Mouse (Mus musculus): ENCODE measurements around the gene Plekhg6.

The Plekhg6 gene

DNA sequence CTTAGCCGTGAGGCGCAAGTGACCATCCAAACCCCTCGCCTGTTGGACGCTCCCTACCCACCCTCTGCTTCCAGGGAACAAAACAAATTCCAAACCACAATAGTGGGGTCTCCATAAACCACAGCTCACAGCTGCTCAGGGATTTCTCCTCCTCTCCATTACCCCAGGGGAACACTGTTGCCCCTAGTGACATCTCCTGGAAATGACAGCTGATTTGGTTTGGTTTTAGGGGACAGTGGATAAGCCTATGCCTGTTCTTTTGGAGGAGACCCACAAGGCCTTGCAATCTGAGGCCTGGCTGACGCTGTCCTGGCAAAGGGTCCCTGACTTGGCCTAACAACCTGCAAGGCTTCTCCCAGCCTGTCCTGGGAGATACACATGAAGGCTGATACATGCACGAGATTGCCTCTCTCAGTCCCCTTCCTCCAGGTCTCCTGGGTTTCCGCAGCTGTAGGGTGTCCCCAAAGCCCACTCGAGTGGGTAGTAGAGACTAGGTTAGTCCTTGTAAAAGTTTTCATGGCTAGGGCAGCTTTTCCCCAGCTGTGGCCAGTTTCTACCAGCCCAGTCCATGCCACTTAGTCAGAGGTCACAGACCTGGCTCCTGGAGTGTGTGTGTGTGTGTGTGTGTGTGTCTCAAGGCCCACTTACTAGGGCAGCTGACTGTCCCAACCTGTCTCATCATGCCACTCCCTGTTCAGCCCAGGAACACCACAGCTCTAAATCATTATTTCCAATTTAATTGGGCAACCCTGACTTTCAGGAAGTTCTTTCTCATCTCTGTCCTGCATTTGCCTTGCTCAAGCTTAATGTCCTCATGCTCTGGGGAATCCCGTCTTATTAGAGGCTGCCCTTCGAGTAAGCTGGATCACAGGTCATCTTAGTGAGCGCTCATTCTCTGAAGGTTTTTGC lies 4.7 kb upstream of the Plekhg6 start:
- no peak for DNase-seq (ENCODE audit: low read depth, low spot score)

DNA sequence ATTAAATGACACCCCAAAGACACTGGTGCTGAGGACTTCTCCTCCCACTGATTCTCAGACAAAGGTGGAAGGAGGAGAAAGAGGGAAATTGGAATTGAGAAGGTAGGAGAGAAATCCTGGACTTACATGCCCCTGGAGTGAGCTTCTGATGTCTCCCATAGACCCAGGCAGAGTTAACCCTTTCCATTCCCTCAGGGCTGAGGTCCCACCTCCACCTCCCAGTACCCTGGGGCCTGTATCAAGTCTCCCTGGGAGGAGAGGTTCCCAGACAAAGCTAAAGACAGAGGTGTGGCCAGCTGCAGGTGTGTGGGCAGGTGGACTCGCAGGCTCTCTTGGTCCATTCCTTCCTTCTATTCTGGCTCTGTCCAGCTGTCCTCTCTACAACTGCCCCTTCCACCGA lies 1.4 kb upstream of the Plekhg6 start:
- no peak for DNase-seq (ENCODE audit: low read depth, low spot score)

DNA sequence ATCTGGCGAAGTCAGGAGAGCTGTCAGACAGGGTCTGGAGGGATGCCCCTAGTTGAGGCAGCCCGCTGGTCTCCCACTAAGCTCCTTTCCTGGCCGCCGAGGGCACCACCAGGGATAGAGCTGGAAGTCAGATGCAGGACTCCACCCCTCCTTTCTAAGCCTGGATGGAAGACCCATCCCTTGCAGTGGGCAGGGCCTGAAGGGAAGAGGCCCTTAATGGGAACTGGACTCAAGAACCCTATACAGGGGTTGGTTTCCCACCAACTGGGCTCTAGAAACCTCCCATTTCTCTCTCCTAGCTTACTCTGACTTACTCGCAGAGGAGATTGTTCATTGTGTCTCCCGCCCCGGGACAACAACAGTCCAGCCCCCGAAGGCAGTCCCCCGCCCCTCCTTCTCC lies 812 bp downstream of the Plekhg6 start:
- no peak for DNase-seq (ENCODE audit: low read depth, low spot score)

DNA sequence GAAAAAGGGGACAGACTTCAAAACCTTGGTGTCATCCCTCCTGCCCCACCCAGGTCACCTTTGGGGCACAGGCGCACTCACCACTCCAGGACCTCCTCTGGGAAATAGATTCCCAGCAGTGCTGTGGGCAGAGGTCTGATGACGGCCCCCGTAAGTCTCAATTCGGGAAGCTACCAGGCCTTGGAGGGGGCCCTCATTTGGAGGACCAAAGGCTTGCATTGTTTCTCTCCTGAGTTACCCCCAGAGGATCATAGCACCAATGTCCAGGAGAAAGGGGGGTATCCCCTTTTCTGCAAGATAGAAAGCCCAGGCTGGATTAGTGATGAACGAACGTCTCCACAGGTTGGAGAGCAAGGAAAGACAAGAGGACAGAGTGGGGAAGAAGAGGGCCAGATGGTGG lies 2.0 kb downstream of the Plekhg6 start:
- DNase-seq (ENCODE audit: low read depth, low spot score), result no peak

DNA sequence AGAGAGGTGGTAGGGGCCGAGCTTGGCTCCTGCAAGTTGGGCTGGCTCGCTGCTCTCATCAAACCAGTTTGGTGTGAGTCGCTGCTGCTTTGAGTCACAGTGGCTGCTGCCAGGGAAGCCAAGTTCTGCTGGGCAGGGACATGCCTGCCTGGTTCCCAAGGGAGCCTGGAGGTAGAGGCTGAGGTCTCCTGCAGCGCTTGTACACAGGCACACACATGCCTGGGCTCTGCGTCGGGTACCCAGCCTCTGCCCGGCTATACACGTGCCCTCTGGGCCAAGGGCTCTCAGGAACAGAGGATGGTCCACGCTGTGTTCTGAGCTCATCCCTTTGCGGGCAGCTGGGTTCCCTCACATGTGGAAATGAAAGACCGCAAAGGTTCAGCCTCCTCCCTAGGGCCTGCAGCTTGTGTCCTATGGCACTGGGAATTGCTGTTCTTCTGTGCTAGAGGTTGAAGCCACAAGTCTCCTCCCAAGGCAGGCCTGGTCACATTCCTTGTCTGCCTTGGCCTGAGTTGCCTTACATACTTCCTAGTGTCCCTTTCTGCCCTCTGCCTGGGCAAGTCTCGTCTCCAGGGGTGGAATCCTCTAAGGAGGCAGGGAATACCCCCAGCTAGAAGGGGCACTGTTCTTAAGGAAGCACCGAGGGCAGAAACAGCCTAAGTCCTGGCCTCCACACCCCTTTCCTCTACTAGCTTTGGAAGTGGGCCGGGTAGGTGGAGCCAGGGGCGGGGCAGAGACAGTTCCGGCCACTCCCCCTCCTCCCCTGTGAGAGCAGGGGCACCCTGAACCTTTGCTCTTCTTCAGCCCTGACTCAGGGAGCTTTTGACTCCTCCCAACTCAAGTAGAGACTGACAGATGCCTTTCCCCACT lies 2.8 kb downstream of the Plekhg6 start:
- DNase-seq (ENCODE audit: low read depth, low spot score), result peak; percentile 89

DNA sequence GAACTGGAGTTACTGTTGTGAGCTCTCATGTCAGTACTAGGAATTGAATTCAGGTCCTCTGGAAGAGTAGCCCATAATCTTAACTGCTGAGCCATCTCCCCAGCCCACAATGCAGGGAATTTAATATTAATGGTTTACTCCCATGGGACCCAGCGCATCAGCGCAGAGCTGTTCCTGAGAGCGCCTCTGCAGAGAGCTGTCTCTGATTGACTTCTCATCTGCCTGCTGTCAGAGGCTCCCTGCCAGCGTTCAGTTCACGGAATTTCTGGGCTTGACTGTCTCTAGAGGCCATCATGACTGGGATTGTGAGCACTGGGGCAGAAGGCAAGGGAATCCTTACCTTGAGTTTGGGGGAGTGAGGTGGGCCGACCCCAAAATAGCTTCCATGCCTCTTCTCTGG lies 3.6 kb downstream of the Plekhg6 start:
- DNase-seq (ENCODE audit: low read depth, low spot score), result no peak

DNA sequence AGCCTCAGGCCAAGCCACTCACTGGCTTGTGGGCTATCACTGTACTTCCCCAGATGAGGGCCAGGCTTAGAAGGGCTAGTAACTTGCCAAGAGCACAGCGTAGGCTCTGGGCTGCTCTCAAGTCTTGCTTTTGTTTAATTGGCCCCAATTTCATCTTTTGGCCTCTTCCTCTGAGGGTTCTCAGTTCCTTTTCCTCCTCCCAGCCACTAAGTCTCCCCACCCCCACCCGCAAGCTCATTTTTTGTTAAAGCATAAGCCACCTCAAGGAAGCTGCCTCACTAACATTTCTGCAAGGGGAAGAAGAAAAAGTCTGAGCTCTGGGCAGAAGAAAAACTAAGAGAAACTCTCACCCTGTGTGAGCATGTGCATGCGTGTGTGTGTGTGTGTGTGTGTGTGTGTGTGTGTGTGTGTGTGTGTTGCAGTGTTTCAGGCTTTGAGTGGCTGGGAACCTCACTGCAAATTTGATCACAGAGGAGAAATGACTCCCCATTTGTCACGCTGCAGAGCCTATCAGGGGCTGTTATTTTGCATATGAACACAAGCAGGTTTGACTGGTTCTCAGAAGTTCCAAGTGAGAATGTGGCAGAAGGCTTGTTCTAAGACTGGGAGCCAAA lies 12.7 kb downstream of the Plekhg6 start:
- DNase-seq (ENCODE audit: low read depth, low spot score), result no peak

DNA sequence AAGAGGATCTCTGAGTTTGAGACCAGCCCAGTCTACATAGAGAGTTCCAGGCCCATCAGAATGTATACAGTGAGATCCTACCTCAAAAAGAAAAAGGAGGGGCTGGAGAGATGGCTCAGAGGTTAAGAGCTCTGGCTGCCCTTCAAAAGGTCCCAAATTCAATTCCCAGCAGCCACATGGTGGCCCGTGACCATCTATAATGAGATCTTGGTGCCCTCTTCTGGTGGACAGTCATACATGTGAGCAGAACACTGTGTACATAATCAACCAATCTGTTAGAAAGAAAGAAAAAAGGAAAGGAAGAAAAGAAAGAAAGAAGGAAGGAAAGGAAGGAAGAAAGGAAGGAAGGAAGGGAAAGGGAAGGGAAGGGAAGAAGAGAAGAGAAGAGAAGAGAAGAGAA lies 14.5 kb downstream of the Plekhg6 start:
- DNase-seq (ENCODE audit: low read depth, low spot score), result no peak

DNA sequence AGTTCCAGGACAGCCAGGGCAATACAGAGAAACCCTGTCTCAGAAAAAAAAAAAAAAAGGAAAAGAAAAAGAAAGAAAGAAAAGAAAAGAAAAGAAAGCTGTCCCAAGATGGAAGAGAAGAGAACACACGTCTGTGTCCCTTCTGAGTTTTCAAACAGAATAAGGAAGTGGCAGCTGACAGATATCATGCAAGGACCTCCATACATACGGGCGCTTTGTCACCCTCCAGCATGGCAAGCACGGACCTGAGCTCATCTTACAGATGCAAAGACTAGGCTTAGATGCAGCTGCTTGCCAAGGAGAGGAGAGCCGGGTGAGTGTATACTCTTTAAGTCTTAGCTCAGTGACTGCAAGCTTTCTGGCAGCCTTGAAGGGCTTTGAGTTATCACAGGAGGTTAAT lies 15.1 kb downstream of the Plekhg6 start:
- DNase-seq (ENCODE audit: low read depth, low spot score), result no peak

DNA sequence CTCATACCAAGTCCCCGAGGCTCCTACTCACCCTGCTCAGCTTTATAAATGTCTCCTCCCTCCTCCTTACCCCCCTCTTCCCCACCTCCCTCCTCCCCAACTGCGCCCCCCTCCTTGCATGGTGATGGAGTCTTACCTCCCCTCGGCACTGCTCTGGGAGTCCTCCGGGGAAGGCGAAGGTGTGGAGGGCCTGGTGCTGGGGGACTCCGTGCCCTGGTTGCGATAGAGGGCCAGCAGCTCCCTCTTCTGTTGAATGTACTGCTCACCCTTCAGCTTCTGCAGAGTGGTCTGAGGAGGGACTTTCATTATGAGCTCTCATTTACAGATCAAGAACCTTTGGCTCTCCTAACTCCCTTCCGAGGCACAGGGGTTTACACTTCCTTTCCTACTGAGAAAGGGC lies 16.1 kb downstream of the Plekhg6 start:
- DNase-seq (ENCODE audit: low read depth, low spot score), result no peak

DNA sequence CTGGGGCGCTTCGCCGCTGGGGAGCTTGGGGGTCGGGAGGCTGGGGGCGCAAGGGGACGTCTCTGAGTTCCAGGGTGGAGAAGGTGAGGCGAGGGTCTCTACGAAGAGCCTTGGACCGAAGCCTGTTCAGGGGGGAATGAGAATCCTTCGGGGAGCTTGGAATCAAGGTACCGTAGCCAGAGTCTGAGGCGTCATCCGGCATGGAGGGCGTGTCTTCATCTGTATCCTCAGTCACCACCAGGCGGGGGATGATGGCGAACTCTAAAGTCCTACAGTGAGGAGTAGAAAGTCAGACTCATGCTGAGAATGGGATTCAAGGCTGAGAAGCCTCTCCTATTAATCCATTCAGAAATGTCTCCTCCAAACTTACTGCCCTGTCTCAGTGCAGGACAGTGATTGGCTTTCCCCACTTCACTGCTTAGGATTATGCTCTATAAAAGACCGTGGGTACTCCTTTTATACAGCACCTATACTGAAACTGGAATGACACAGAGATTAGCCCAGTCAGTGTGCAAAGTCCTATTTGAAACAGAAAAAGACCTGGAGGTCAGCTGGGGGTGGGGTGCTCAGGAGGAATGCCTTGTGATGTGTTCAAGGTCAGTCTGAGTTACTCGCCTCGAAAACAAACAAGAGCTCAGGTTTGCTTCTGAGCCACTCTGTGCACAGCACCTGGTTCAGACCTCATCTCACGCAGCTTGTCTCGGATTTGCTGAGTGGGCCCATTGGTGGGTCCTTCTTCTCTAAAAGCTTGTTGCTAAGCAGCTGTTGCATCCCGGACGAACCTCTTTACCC lies 16.9 kb downstream of the Plekhg6 start:
- DNase-seq (ENCODE audit: low read depth, low spot score), result no peak

DNA sequence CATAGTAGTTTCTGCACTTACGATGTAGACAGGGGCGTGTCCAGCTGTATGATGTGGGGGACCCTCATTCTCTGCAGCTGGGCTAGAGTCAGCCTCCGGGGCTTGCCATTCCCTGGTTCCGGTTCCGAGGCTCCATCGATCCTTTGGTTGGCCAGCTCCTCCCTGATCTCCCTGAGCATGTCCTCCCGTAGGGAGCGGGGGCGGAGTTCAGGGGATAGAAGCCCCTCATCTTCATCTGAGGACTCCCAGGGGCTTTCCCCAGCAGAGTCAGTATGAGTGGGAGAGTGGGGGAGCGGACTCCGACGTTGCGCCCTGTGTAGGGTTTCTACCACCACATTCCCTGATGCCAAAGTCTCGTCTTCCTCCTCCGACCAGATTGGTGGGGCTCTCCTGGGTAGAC lies 17.6 kb downstream of the Plekhg6 start:
- no peak for DNase-seq (ENCODE audit: low read depth, low spot score)

DNA sequence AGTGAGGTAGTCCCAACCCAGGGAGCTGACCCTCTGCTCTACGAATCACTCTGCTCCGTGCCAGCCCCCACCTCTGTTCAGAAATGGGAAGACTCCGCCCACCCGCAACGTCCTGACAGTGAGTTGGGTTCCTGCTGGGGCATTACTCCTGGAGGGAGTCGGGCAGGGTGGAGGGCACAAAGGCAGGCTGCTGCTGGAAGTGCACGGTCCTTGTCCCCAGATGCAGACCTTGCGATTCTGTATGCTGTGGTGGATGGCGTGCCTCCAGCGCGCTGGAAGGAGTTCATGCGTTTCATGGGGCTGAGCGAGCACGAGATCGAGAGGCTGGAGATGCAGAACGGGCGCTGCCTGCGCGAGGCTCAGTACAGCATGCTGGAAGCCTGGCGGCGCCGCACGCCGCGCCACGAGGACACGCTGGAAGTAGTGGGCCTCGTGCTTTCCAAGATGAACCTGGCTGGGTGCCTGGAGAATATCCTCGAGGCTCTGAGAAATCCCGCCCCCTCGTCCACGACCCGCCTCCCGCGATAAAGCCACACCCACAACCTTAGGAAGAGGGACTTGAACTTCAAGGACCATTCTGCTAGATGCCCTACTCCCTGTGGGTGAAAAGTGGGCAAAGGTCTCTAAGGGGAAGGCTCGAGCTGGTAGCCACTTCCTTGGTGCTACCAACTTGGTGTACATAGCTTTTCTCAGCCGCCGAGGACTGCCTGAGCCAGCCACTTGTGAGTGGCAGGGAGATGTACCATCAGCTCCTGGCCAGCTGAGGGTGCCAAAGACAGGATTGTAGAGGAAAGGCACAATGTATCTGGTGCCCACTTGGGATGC lies 18.9 kb downstream of the Plekhg6 start:
- DNase-seq (ENCODE audit: low read depth, low spot score), result no peak

DNA sequence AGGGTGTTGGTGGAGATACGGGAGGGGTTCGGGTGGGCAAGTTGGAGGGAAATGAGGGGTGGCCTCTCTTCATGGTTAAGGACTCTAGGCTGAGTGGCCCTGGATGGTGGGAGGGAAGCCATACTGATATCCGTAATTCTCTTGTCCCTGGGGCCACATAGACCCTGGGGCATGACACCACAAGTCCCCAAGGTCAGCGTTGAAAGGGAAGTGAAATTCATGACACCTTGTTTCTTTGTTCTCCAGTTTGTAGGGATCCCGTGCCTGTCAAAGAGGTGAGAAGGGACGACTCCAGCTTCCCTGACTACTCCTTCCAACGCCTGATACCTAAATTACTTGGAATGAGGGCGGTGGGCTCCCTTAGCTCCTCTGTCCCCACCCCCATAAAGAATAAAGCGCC lies 19.7 kb downstream of the Plekhg6 start:
- no peak for DNase-seq (ENCODE audit: low read depth, low spot score)

DNA sequence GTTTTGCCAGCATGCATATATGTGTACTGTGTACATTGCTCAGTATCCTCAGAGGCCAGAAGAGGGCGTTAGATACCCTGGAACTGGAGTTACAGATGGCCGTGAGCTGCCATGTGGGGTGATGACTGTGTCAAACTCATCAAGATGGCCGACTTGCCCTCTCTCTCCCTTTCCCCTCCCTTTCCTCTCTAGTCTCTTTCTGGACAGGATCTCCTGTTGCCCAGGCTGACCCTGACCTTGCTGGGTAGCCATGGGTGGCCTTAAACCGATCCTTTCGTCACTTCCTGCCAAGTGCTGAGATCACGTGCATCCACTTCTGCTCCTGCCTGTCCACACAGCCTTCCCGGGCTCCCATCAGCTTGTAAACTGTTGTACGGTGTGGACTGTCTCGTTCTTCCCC lies 20.6 kb downstream of the Plekhg6 start:
- DNase-seq (ENCODE audit: low read depth, low spot score), result no peak

DNA sequence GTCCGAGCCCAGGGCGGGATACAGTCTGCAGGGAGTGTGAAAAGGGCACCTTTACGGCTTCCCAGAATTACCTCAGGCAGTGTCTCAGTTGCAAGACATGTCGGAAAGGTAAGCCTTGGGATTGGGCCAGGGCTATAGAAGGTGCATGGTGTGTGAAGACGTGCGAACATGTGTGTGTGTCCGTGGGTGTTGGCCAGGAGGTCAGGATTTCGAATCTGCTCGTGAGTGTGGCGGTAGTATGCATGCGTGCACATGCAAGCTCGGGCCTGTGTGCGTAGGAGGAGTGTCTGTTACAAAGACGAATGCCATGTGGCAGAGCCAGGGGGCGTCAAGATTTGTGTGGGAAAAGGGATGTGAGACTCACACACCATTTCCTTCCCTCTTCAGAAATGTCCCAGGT lies 23.3 kb downstream of the Plekhg6 start:
- no peak for DNase-seq (ENCODE audit: low read depth, low spot score)

DNA sequence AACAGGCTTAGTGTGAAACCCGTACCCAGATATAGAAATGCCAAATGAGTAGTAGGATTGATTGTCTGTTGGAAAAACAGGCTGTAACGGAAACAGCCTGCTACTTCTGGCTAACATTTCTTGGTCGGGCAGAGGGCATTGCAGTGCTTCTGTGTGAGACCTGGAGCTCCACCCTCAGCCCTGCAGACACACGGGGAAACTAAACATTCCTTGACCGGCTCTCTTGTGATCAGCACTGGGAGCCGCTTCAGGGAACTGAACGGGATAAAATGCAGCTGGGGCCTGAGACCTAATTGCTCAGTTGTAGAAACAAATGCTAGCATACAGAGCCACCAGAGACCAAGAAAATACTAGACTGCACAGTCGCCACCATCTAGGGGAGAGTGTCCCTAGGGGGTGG lies 24.3 kb downstream of the Plekhg6 start:
- DNase-seq (ENCODE audit: low read depth, low spot score), result no peak

DNA sequence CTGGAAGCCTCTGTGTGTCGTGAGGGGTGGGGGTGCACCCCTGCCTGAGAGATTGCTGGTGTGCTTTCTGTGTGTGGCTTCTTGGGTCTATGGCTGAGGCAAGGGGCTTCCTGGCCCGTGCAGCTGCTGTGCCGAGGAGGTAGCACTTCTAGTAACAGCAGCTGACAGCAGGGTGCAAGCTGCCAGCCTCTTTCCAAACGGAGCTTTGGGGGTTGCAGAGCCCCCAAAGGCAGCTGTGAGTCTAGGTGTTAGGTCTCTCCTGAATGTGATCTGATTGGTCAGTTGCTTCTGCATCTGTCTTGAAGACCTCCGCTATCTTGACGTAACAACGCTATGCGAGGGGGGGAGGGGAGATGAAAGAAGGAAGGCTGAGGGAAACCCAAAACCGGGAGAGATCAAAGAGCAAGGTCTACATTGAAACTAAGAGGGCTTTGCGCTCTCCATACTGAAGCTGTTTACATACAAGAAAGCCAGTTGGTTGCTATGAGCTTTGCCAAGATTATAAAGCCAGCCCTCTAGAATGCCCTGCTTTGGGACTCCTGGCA lies 25.3 kb downstream of the Plekhg6 start:
- no peak for DNase-seq (ENCODE audit: low read depth, low spot score)

DNA sequence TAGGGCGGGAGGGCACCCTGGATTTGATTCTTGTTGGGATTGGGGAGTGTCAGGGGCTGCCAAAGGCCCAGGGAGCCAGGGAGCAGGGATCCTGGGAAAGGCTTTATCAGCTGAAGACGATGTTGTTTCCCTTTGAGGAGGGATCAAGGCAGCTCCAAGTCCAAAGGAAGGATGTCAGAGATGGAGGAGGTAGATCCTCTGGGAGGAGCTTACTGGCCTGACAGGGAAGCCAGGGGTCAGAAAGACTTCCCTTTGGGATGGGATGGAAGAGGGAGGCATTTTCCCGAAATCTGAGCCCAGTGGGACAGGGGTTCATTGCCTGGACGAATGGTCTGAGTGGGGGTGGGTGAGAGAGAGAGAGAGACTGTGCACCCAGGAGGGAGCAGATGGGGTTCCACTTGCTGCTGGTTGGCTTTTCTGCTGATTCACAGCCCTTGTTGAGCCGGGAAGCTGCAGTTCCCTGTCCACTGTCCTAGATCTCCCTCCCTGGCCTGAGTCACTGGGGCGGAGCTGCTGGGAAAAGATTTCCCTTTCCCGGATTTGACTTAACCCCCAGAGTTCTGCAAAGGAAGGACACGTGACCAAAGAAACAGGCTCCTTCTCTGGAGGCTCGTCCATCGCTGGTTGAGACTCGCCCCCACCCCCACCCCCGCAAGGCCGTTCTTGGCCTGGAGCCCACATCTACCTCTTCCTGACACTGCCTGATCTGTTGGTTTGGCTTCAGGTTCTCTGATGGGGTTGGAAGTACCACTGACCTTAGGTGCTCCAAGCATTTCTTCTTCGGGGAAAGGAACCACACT lies 26.0 kb downstream of the Plekhg6 start:
- DNase-seq (ENCODE audit: low read depth, low spot score), result no peak

DNA sequence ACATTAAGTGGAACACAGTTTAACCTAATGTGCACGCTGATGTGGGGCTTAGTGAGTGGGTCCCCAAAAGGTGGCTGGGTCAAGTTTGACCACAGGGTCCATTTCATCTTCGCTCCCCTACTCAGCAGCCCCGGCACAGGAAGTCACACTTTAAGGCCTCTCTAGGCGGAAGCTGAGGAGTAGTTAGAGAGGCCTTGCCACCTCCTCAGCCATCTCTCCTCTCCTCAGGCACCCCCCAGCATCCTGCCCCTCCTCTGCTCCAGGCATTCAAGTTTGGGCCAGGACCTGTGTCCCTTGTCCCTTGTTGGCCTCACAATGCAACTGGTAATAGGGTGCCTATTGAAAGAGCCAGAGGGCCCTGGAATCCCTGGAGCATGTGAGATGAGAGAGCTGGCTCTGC lies 26.9 kb downstream of the Plekhg6 start:
- DNase-seq (ENCODE audit: low read depth, low spot score), result no peak
